Mouse (Mus musculus): Measurements from ENCODE around the gene Vps8. TPM values are rescaled to one million over a fixed set of nuclear protein-coding genes. Genes with fewer than 3 reads are reported as not detected.

Vps8 gene
- polyA plus RNA-seq, 1 experiment from 2014 or later, result 28.8 TPM

DNA sequence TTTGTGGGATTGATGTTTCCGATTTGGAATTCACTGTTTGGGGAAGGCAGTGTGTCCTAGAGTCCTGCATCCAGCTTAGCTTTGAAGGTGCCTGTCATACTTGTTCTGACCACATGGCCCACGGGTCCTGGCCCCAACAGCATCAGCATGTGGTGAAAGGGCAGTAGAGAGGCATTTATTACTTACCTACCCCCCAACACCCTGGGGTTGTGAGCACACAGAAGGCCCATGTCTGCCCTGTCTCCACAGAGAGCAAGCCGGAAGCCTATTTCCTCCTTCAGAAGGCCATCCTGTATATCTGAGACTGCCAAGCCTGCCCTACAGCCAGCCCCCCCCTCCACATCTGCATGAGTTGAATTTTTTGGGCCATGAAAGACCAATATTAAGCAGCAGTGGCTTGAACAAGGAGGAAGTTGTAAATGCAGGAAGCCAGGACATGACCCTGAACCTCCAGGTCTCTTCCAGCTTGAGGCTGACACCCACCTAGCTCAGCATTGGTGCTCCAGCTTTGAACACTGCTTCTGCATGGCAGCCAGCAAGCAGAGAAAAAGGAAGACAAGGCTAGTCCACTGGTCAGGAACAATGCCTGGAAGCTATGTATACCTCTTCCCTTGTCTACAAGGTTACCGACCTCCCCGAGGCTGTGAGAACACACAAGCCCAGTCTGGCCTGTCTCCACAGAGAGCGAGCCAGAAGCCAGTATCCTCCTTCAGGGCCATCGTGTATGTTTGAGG lies 218.0 kb downstream of the Vps8 start:
- WGBS, result 69% methylated on average over 7 of the region's 7 CpGs
- H3K36me3 ChIP-seq (ENCODE audit: insufficient read depth, low read length), result no peaks in the 10 kb centered on the region
- H3K4me2 ChIP-seq (ENCODE audit: low read length), result no peak overlapping the region
- DNase-seq (ENCODE audit: low spot score) (peak; percentile 32), ATAC-seq (replicated peaks; ENCODE audit: low FRiP score, low read depth) (no peak)
- H3K4me1 ChIP-seq (replicated peaks; ENCODE audit: insufficient read depth, low read length), result peaks cover 3% of the 10 kb centered on the region; the same call in 1 of the 2 replicates
- no peaks in the 10 kb centered on the region for H3K27me3 ChIP-seq (ENCODE audit: insufficient read depth, low read length)
- H3K9me3 ChIP-seq (replicated peaks; ENCODE audit: low read length), result no peaks in the 10 kb centered on the region
- H3K4me3 ChIP-seq (replicated peaks; ENCODE audit: low read depth, low read length), result no peak overlapping the region
- no peak; the same call in 1 of the 2 replicates for TF ChIP-seq CTCF (IDR thresholded peaks at IDR 0.05; ENCODE audit: low read depth)
- H3K9ac ChIP-seq (ENCODE audit: low read depth, low read length), result no peak overlapping the region
- peak overlapping the region; percentile 75 for H3K27ac ChIP-seq

DNA sequence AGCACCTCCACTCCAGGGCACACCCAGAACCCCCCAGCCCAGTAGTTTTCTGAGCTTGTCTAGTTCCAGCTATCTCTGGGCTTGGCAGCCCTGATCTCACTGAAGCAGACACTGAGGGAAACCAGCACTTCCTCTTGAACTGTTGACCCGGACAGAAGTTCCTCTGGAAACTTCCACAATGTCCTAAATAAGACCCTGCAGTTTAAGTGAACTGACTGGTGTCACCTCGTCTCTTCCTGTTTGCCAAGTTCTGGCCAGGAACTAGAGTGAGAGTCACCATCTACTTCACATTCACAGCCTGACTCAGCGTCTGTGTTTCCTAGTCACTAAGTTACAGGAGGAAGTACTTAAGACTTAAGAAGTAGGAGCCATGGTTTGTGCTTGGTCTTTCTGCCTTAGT lies 219.0 kb downstream of the Vps8 start:
- peak; percentile 62 for DNase-seq (ENCODE audit: low spot score)
- WGBS, result 65% methylated on average over 3 of the region's 3 CpGs
- no peak for ATAC-seq (replicated peaks; ENCODE audit: low FRiP score, low read depth)
- Histone ChIP-seq H3K27me3 (ENCODE audit: insufficient read depth, low read length) (no peaks in the 10 kb centered on the region), H3K36me3 (ENCODE audit: insufficient read depth, low read length) (no peaks in the 10 kb centered on the region), H3K9me3 (replicated peaks; ENCODE audit: low read length) (no peaks in the 10 kb centered on the region), H3K4me3 (replicated peaks; ENCODE audit: low read depth, low read length) (no peak overlapping the region), H3K4me2 (ENCODE audit: low read length) (no peak overlapping the region), H3K9ac (ENCODE audit: low read depth, low read length) (no peak overlapping the region), H3K27ac (peak overlapping the region; percentile 75), H3K4me1 (replicated peaks; ENCODE audit: insufficient read depth, low read length) (peaks cover 3% of the 10 kb centered on the region; the same call in 1 of the 2 replicates)
- TF ChIP-seq CTCF (IDR thresholded peaks at IDR 0.05; ENCODE audit: low read depth), result no peak

GRCm38 (mm10) chr16:21642906-21643305 lies 220.0 kb downstream of the Vps8 start:
- ATAC-seq (replicated peaks; ENCODE audit: low FRiP score, low read depth) (no peak), DNase-seq (ENCODE audit: low spot score) (no peak)
- Histone ChIP-seq H3K4me3 (replicated peaks; ENCODE audit: low read depth, low read length) (no peak overlapping the region), H3K9me3 (replicated peaks; ENCODE audit: low read length) (no peaks in the 10 kb centered on the region), H3K4me1 (replicated peaks; ENCODE audit: insufficient read depth, low read length) (peaks cover 3% of the 10 kb centered on the region; the same call in 1 of the 2 replicates), H3K9ac (ENCODE audit: low read depth, low read length) (no peak overlapping the region), H3K36me3 (ENCODE audit: insufficient read depth, low read length) (no peaks in the 10 kb centered on the region), H3K27ac (no peak overlapping the region), H3K27me3 (ENCODE audit: insufficient read depth, low read length) (no peaks in the 10 kb centered on the region), H3K4me2 (ENCODE audit: low read length) (no peak overlapping the region)
- WGBS, result 95% methylated on average over 5 of the region's 5 CpGs
- TF ChIP-seq CTCF (IDR thresholded peaks at IDR 0.05; ENCODE audit: low read depth), result no peak

GRCm38 (mm10) chr16:21643621-21644041 lies 220.7 kb downstream of the Vps8 start:
- no peak for DNase-seq (ENCODE audit: low spot score)
- Histone ChIP-seq H3K9ac (ENCODE audit: low read depth, low read length) (peak overlapping the region; percentile 46), H3K4me1 (replicated peaks; ENCODE audit: insufficient read depth, low read length) (peaks cover 3% of the 10 kb centered on the region; the same call in 1 of the 2 replicates), H3K36me3 (ENCODE audit: insufficient read depth, low read length) (no peaks in the 10 kb centered on the region), H3K4me3 (replicated peaks; ENCODE audit: low read depth, low read length) (no peak overlapping the region), H3K9me3 (replicated peaks; ENCODE audit: low read length) (no peaks in the 10 kb centered on the region), H3K4me2 (ENCODE audit: low read length) (peak overlapping the region; percentile 37), H3K27ac (peak overlapping the region; percentile 90), H3K27me3 (ENCODE audit: insufficient read depth, low read length) (no peaks in the 10 kb centered on the region)
- ATAC-seq (replicated peaks; ENCODE audit: low FRiP score, low read depth), result no peak
- TF ChIP-seq CTCF (IDR thresholded peaks at IDR 0.05; ENCODE audit: low read depth), result no peak
- 57% methylated on average over 2 of the region's 2 CpGs for WGBS

DNA sequence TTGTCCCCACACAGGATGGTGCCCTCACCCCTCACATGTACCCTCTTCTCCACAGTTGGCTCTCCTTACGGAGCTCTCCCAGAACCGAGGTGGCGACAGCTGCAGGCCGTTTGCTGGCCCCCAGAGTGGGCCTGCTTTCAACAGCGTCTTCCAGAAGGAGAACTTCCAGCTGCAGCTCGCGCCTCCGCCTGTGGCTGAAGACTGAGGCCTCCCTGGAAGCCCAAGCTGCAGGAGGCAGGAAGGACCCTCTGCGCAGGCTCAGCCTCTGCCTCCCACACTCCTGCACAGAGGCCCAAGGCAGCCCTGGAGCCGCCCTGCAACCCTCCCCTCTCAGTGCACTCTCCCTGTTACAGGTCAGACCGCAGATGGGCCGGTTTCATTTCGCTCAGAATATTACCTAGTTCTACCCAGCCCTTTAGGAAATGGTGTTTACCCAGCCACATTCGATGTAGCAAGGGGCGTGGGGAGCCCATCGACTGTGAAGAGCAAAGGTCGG lies 221.2 kb downstream of the Vps8 start:
- TF ChIP-seq CTCF (IDR thresholded peaks at IDR 0.05; ENCODE audit: low read depth), result no peak
- peaks cover 3% of the 10 kb centered on the region; the same call in 1 of the 2 replicates for H3K4me1 ChIP-seq (replicated peaks; ENCODE audit: insufficient read depth, low read length)
- peak; percentile 88 for DNase-seq (ENCODE audit: low spot score)
- no peaks in the 10 kb centered on the region for H3K9me3 ChIP-seq (replicated peaks; ENCODE audit: low read length)
- peak overlapping the region; percentile 37 for H3K4me2 ChIP-seq (ENCODE audit: low read length)
- peak overlapping the region; percentile 90 for H3K27ac ChIP-seq
- H3K9ac ChIP-seq (ENCODE audit: low read depth, low read length), result peak overlapping the region; percentile 46
- ATAC-seq (replicated peaks; ENCODE audit: low FRiP score, low read depth), result peak; percentile 92
- no peaks in the 10 kb centered on the region for H3K36me3 ChIP-seq (ENCODE audit: insufficient read depth, low read length)
- H3K4me3 ChIP-seq (replicated peaks; ENCODE audit: low read depth, low read length), result no peak overlapping the region
- WGBS, result 15% methylated on average over 17 of the region's 17 CpGs
- no peaks in the 10 kb centered on the region for H3K27me3 ChIP-seq (ENCODE audit: insufficient read depth, low read length)

GRCm38 (mm10) chr16:21644574-21644973 lies 221.7 kb downstream of the Vps8 start:
- ATAC-seq (replicated peaks; ENCODE audit: low FRiP score, low read depth), result 0 out of 2 replicates have a peak, but pooled peaks have one; percentile 1
- Histone ChIP-seq H3K9me3 (replicated peaks; ENCODE audit: low read length) (no peaks in the 10 kb centered on the region), H3K36me3 (ENCODE audit: insufficient read depth, low read length) (no peaks in the 10 kb centered on the region), H3K9ac (ENCODE audit: low read depth, low read length) (0 out of 2 replicates have a peak overlapping the region, but pooled peaks have one; percentile 46), H3K4me1 (replicated peaks; ENCODE audit: insufficient read depth, low read length) (peaks cover 3% of the 10 kb centered on the region; the same call in 1 of the 2 replicates), H3K27ac (peak overlapping the region; percentile 90), H3K27me3 (ENCODE audit: insufficient read depth, low read length) (no peaks in the 10 kb centered on the region), H3K4me3 (replicated peaks; ENCODE audit: low read depth, low read length) (no peak overlapping the region), H3K4me2 (ENCODE audit: low read length) (peak overlapping the region; percentile 37)
- 60% methylated on average over 3 of the region's 3 CpGs for WGBS
- TF ChIP-seq CTCF (IDR thresholded peaks at IDR 0.05; ENCODE audit: low read depth), result no peak
- no peak for DNase-seq (ENCODE audit: low spot score)

Data from kidney, postnatal 0 days (tissue).